Mouse (Mus musculus): ENCODE data around the gene Cd200.

GRCm38 (mm10) chr16:45454762-45455161 lies 45.9 kb upstream of the Cd200 start:
- TF ChIP-seq CTCF (IDR thresholded peaks at IDR 0.05; ENCODE audit: borderline replicate concordance, insufficient read depth, low read length) (no peak), POLR2A (IDR thresholded peaks at IDR 0.05; ENCODE audit: low read depth, low read length) (no peak)
